Mouse (Mus musculus) kidney, adult 2 months (tissue): ENCODE measurements at regions not wholly inside any gene's neighbourhood (a gene's known extent, or its start where the extent isn't known, plus 50 kb on each side); places are given as distances from the start of the nearest gene placed in this dataset.

Experiments used
- CTCF ChIP-seq: fragments of 200-500 bp; conservative IDR thresholded peaks from 2 replicates; pipeline ENCODE4 v1.5.1; 2011; ENCODE audit warnings: low read depth, mild to moderate bottlenecking, control low read depth, low read length, moderate library complexity, mixed read lengths; ENCODE audit not compliant: insufficient read depth, insufficient read length
- POLR2A ChIP-seq: fragments of 200-500 bp; IDR thresholded peaks from one replicate; pipeline ENCODE4 v1.6.1; 2011; ENCODE audit warnings: low read depth, low read length, control low read depth

GRCm38 (mm10) chr3:151902216-151902827 lies 64.9 kb upstream of the Ptgfr start:
- TF ChIP-seq POLR2A (no peak), CTCF (no peak)
